Mouse (Mus musculus) adrenal gland, postnatal 14 days (tissue): ENCODE data around the gene Ndst2. TPM values are rescaled to one million over a fixed set of nuclear protein-coding genes. Genes with fewer than 3 reads are reported as not detected.
"Not testable (repeated sequence)": the region's sequence is repeated elsewhere in the genome, so short reads cannot be mapped to it uniquely, and the experiment has no call there.

Source experiments
- DNase-seq: peaks from one replicate; pipeline ENCODE4 v3.0.0; 2021; ENCODE audit warnings: mixed read lengths
- total RNA-seq: library from RNA; stranded (reverse); gene quantifications from 2 replicates; pipeline ENCODE4 v1.2.3, GENCODE M21; 2021

Gene Ndst2
- total RNA-seq, 1 experiment from 2014 or later: 27.6 TPM

- DNase-seq: no peak
These were observed 4.1 kb upstream of the Ndst2 start for GRCm38 (mm10) chr14:20738511-20738910.

DNA sequence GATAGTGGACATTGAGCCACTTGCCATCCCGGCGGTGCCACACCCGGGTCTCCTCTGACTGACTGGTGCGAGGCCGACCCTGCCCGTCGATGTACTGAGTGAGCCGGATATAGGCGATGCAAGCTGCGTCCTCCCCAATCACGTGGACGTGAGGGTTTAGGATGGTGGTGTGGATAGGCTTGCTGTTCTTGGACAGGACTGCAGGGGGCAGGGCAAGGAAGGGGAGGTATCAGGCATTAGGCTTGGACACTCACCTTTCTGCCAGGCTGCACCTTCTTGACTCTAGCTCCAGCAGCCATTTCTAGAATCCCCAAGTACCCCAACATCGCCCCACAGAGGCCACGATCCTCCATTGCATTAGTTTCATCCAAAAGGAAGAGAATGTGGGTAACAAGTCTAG is 2.9 kb upstream of the Ndst2 start:
- DNase-seq: peak; percentile 75

DNA sequence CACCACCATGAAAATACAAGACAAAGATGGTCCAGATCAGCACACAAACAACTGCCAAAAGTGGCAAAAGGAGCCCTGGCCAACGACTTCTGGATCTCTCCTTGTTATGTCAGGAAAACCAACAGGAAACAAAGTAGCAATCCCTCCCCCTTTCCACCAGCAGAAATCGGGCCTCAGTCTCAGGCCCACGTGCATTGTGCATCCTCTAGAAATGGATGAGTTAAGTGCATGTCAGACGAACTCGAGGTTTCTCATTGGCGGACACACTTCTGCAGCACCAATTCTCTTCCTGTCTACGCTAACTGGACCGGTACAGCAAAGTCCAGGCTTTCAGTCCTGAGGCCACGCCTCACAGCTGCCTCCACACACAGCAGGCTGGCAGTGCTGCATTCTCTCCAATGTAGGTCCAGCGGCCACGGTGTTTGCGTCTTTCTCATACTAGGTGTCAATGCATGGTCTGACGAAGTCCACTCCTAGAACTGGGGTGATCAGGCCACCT is 1.6 kb upstream of the Ndst2 start:
- DNase-seq: no peak

- no peak for DNase-seq
These were observed 690 bp upstream of the Ndst2 start for GRCm38 (mm10) chr14:20735052-20735451.

DNA sequence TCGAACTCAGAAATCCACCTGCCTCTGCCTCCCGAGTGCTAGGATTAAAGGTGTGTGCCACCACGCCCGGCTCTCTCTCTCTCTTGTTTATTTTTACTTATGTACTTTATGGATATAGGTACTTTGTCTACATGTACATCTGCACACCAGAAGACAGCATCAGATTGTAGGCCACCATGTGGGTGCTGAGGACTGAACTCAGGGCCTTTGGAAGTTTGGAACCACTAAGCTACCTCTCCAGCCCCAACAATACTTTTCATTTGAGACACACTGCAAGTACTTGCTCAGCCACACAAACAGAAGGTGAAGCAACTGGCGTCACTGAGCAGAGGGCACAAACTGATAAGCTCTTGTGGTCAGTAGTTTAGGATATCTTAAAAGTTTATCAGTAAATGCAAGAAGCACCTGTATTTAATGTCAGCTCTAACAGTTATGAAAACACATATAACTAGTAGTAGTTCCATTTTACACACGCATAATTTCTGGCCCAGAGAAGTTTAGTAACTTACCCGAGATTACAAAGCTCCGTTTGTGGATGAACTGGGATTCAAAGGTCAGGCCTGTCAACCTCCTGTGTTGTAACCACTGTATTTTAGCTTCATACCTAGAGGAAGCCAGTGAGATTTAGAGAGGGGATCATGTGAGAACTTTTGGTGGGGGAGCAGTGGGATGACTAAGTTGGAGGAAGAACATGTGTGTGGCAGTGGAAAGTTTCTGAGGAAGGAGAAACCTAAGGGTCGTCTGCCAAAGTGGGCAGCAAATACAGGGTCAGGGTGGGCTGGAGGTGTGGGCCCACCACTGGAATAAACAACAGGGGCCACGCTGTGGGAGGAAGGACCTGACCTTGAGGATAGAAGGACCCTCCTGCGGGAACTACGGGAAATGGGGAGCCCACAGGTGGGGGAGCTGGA is 1.1 kb downstream of the Ndst2 start:
- peak; percentile 50 for DNase-seq

- DNase-seq: no peak
These were observed 3.3 kb downstream of the Ndst2 start for GRCm38 (mm10) chr14:20730853-20731602.

- DNase-seq: no peak
These were observed 4.5 kb downstream of the Ndst2 start for GRCm38 (mm10) chr14:20729871-20730270.

DNA sequence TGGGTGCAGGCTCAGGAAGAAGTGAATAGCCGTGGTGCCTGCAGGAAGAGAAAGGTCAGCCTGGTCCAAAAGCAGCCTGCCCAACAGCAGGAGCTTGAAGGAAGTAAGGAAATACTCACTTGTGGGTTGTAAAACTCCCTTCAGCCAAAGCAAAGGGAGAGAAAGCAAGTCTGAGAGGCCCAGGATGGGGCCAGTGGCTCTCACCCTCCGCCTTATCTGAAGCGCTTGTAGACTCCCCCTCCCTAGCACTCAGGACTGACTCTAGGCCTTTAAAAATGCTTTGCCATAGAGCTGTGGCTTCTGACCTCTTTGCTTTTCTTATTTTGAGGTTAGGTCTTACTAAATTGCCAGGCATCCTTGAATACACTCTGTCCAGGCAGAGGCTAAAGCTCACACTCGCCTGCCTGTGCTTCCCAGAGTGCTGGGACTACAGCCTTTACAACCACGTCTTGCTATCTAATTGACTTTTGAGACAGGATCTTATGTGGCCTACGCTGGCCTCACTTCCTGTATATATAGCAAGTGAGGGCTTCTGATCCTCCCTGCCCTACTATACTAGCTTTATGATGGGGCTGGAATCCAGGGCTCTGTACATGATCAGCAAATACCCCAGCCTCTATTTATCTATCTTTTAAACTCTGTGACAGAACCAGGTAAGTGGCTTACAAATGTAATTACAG is 8.6 kb downstream of the Ndst2 start:
- no peak for DNase-seq

GRCm38 (mm10) chr14:20724043-20724442 is 10.3 kb downstream of the Ndst2 start:
- peak; percentile 79 for DNase-seq

GRCm38 (mm10) chr14:20723006-20723405 is 11.4 kb downstream of the Ndst2 start:
- DNase-seq: no peak

DNA sequence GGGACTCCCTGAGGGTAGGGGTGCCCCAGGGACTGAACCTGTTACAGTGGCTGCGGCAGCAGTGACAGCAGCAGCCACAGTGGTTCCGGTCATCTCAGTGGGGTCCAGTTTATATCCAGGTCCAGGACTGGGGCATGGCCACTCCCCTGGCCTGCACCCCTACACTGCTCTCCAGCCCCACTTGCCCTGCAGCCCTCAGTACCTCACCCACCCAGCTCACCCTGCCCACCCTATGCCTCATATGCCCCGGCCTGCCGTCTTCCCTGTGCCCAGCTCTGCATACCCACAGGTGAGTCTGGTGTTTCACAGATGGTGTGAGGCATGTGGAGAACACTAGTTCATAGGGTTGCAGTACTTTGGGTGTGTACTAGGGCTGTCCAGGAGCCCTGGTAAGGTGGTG is 13.0 kb downstream of the Ndst2 start:
- DNase-seq: no peak

- no peak for DNase-seq
These were observed 14.6 kb downstream of the Ndst2 start for GRCm38 (mm10) chr14:20719767-20720166.

GRCm38 (mm10) chr14:20718443-20718842 is 15.9 kb downstream of the Ndst2 start:
- DNase-seq: no peak

- no peak for DNase-seq
These were observed 20.5 kb downstream of the Ndst2 start for GRCm38 (mm10) chr14:20713832-20714231.

DNA sequence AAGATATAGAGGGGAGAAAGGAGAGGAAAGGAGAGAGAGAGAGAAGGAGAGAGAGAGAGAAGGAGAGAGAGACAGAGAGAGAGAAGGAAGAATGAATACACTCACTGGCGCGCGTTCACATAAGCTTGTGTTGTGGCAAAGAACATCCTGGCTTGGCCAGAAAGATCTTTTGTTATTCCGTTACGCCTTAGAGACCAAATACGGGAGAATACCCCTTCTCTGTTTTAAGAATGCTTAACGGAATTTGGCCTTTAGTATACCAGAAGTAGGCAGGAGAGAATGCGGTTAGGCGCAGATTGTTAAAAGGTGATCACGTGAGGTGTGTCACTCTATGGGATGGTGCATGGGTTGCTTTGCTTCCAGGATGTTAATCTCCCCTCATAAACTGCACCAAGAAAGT is 26.1 kb downstream of the Ndst2 start:
- no peak for DNase-seq

DNA sequence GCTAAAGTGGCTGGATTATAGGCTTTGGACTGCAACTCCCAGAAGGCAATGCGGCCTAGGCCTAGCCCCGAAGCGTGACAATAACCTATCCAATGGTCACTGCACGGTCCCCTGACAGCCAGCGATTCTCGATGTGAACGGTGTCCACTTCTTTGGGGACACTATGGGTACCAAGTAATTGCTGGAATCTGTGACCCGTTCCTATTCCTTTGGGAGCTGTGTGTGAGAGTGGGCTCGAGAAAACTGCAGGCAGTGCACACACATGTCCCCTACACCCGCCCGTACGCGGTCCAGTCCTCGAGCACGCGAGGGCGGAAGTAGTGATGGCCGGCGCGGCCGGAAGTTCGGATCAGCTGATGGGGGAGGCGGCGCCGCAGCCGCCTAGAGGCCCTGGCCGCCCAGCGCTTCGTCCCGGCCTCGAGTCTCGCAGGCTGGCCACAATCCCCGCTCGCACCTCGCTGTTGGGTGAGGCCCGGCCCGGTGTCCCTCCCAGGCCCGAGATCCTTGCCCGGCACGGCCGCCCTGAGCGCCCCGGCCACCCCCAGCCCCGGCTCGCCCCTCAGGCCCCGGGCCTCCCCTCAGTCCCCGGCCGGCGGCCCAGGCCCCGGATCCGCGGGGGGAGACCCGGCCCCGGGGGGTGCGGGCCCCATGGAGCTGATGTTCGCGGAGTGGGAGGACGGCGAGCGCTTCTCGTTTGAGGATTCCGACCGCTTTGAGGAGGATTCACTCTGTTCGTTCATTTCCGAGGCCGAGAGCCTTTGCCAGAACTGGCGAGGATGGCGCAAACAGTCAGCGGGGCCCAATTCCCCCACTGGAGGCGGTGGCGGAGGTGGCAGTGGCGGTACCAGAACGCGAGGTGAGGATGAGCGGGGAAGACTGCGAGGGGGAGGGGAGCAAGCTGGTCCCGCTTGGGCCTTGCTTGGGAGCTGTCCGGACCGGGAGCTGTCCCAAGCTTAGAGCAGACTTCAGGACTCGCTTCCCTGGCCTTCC is 26.9 kb downstream of the Ndst2 start, which contains the start of gene Zswim8:
Zswim8 (plus strand) TSS at position 352 of the 990 bp plus-strand sequence.
- DNase-seq: peak; percentile 93

DNA sequence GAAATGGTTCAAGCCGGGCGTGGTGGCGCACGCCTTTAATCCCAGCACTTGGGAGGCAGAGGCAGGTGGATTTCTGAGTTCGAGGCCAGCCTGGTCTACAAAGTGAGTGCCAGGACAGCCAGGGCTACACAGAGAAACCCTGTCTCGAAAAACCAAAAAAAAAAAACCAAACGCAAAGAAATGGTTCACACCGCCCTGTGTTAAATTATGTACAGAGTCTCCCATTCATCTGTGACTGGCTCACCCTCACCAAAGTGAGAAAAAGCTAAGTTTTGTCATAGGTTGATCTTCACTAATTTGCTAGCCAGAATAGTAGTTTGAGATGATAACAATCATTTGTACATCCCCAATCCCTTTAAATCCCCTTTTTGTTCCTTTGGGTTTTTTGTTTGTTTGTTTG is 30.9 kb downstream of the Ndst2 start:
- DNase-seq: not testable (repeated sequence)

DNA sequence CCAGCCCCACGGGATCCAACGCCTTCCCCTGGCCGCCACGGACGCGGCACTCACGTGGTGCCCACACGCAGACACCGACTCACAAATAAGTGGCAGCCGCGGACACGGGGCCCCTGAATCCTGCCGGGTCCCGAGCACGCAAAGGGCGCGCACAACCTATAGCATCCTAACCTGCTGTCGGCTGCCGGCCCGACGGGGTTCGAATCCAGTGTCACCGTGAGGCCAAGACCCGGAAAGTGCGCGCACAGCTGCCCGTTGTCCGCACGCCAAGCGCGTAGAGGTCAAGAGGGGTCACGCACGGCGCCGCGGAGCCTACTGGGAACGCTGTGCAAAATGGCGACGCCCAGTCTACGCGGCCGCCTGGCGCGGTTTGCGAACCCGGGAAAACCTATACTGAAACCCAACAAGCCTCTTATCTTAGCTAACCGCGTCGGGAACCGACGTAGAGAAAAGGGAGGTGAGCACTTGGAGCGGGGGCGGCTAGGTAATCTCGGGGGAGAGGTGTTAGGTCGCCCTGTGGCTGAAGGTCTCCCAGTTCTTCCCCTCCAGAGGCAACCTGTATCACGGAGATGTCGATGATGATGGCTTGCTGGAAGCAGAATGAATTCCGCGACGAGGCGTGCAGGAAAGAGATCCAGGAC is 31.5 kb downstream of the Ndst2 start, which contains the start of gene Chchd1:
Chchd1 (plus strand) TSS at position 266 of the 641 bp plus-strand sequence.
- DNase-seq: peak; percentile 96

- no peak for DNase-seq
These were observed 32.1 kb downstream of the Ndst2 start for GRCm38 (mm10) chr14:20702096-20702740.

DNA sequence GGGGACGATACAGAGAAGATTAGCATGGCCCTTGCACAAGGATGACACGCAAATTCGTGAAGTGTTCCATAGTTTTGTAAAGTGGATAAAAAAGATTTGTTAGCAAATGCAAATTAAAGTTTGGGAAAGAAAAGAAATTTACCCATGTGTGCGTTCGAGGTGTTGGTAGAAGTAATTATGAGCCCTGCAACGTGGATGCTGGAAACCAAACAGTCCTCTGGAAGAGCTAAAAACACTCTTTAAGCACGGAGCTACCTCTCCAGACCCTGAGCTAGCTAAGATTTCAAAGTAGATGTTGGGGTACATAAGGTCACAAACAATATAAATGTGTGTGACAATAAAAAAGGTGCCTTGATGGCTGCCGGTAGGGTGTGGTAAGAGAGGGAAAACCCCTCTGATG is 32.8 kb downstream of the Ndst2 start:
- DNase-seq: no peak
